Mouse (Mus musculus) liver, postnatal 0 days (tissue): ENCODE measurements around the gene Gm13420.

Experiments
- CTCF ChIP-seq: sonication (generic); IDR thresholded peaks from 2 replicates; pipeline ENCODE4 v1.5.1; 2016; ENCODE audit warnings: antibody characterized with exemption, low read depth
- EP300 ChIP-seq: IDR thresholded peaks from 2 replicates; pipeline ENCODE4 v1.6.1; 2016; ENCODE audit warnings: antibody characterized with exemption, low read depth, mild to moderate bottlenecking

GRCm38 (mm10) chr2:29724664-29725365 is 26.7 kb downstream of the Gm13420 start:
- TF ChIP-seq EP300, result no peak
- no peak for TF ChIP-seq CTCF
